Mouse (Mus musculus) adrenal gland, postnatal 14 days (tissue): Measurements from ENCODE around the gene Arl3. TPM values are rescaled to one million over a fixed set of nuclear protein-coding genes. Genes with fewer than 3 reads are reported as not detected.

Experiments
- DNase-seq: peaks from one replicate; pipeline ENCODE4 v3.0.0; 2021; ENCODE audit warnings: mixed read lengths
- total RNA-seq: library from RNA; stranded (reverse); gene quantifications from 2 replicates; pipeline ENCODE4 v1.2.3, GENCODE M21; 2021

Gene Arl3
- total RNA-seq, 1 experiment from 2014 or later: 60.7 TPM

DNA sequence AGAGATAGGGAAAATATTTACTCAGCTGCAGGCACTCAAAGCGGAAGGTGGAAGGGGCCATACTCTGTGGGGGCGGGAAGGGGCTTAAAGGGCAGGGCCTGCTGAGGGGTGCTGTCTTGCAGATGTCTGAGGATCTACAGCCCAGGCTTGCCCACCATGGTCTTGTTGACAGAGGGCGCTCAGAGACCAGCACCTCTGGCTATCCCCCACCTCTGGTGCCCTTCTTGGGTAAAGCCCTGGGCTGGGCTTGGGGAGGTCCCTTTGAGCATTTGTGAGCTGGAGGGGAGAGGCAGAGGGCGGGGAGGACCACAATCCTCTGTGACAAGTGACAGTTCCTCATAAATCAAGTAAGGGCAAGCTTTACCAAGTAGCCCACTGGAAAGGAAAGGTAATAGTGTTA, 39.9 kb downstream of the Arl3 start:
- no peak for DNase-seq

DNA sequence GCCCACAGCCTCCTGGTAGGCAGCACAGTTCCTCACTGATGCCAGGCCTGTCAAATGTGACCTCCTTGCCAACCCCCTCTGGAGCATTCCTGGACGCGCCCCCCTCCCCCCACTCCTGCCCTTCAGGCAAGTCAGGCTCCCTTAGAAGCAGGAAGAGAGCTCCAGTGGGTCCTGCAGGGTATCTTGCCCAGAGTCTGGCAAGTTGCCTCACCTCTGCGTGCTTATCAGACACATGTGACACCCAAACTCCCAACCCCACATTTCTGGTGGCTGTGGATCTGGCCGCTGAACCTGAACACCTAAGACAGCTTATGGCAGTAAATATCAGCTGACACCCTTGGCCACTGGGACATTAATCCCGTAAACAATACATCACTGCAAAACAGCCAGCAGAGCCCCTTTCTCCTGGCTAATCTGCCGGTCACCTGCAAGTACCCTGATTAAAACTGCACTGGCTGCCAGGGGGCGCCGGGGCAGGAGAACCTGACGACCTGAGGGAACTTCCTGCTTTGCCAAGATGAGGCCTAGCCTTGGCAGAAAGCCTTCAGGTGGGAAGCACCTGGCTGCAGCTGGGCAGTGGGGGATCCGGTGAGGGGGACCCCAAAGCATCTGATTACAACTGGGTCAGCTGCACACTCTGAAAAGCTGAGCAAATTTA, 40.8 kb downstream of the Arl3 start:
- peak; percentile 64 for DNase-seq

DNA sequence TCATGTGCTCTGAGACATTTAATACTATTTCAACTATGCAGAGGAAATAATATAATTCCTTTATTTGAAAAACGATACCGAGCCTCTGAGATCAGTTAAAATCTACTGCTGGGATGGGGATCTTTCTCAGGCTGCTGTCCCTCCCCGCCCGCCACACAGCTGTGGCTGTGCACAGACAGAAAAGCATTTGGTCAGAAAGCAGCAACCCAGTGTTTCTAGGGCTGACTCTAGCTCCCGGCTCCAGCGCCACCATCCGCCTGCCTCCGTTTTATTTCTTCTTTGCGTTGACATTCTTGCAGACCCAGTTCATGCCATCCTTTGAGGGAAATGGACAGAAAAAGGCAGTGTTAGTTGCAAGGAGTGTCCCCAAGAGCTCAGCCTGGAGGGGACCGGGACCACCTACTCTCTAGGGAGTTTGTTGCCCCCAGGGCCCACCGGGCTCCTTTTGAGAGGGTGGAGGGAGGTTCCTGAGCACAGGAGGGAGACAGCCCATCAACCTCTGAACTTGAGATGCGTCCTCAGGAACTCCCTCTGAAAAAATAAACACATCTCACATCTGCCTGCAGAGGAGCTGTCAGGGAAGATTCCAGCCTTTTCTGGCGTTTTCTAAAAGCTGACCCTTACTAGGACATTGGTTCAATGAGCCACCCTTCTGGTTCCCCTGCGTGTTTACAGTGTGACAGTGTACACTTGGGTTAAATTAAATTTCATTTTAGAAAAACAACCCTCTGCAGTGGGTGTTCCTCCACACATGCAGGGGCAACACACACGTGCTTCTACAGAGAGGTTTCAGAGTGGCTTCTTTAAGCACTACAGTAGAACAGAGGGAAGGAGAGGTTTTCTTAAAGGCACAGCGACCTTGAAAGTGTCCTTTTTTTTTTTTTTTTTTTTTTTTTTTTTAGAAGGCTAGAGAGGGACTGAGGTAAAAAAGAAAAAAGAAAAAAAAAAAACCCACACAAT, 41.6 kb downstream of the Arl3 start:
- DNase-seq: no peak

DNA sequence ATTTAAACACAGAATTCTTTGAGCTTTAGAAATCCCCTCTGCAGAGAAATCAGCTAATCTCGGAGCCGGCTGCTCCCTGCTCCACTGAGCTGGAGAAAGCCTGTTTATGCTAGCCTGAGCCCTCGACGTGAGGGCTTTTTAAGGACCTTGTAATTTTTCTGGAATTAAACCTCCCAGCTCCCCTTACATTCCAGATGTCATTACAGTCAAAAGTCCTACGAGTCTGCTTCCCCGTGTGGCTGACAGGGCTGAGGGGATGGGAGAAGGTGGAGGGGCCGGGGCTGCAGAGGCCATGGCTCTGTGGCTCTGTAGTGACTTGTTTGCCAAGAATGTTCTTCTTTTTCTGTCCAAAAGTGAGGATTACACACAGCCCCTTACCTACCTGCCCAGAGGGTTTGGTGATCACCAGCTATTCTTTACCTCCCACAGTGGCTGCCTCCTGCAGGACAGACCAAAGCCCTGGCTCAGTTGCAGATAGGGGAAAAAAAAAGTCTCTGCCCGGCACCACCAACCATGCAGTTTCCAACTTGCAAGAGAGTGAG, 42.5 kb downstream of the Arl3 start:
- no peak for DNase-seq

DNA sequence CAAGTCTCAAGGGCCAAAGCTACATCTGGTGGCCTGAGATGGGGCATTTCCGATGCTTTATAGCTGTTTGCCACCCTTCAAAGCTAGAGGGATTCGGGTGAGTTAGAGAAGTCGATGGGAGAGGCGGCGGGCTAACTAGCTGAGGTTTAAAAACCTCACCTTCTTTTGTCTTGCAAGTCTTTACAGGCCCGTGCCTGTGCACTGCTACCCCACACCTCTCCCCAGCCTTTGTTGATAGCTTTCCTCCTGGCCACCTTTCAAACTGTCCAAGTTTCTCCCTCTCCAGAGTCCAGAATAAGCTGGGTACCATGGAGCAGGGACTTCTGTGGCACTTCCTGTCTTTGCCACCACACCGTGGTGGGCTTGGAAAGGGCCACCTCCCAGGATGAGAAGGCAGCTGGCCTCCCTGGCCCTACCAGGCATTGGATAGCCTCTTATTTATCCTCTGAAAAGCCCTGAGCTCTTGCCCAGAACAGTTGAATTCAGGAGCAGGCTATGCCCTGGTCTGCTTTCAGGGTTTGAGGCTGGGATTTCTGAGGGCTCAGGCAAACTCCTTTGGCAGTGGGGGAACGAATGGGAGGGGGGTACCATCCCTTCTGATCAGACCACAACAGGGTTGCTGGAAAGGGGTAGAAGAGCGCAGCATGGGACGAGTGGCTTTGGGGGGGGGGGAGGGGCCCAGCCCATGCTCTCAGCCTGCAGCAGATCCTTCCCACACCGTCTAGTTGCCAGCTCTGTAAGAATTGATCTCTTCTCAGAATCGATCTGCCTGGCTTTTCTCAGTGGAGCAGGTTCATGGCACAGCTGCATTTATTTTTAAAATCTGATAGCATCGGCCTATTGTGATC, 43.2 kb downstream of the Arl3 start:
- DNase-seq: no peak

DNA sequence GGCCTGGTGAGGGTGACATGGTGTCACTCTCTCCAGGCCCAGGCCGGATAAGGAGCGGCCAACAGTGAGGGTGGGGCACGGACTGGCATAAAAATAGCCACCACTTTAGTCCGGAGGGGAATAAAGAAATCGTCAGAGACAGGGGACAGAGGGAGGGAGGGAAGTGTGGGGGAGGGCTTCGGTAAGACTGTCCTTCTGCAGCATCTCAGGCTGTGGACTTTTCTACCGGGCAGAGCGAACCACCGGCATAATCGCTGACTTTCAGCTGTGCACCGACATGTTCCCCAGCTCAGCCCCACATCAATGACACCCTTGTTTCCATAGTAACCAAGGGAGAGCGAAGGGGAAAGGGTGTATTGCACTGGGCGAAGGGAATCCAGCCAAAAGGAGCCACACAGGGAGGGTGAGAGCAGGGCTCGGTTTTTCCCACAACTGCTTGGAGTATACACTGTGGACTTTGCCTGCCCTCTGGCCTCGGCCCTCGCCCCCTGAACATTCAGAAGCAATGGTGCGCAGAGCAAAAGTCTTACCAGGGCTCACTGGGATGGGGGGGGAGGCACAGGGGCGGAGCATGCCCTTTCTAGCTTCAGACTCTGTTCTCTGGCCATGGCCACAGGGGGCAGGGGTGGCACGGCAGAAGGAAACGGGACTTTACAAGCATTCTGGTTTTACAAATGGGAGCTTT, 44.3 kb downstream of the Arl3 start:
- DNase-seq: peak; percentile 89

DNA sequence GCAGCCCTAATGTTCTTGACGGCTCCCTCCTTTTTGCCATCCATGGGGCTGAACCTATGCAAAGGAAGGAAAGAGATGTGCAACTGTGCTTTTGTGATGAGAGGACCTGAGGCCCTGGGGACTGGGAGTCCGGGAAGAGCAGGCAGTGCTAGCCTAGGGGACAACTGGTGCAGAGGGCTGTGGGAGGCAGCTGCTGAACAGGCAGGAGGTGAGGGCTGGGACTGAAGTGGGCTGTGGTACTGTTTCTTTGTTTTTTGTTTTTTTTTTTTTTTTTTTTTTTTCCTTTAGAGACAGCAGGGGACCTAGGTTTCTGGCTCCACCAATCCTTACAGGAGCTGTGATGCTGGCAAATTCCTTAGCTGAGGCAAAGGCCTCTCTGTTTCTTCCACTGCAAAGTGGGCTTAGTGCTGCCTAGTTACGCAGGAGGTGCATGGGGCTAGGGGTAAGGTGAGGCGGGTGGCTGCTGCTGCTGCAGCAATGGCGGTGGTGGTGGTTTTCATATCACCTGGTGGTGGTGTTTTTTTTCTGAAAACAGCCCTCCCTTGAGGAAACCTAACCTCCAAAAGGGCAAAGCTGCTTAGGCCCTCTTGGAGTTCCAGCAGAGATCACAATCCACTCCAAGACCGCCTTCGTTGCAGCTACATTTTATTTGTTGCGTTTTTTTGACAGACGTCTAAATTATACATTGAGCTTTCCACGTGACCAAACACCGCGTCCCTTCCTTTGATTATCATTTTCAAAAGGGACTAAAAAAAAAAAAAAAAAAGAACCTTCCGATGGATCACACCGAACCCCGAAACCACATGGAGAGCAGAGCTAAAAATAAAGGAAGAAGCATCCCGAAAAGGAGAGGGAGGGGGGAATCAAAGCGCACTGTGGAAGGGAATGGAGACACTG, 45.1 kb downstream of the Arl3 start:
- DNase-seq: no peak

DNA sequence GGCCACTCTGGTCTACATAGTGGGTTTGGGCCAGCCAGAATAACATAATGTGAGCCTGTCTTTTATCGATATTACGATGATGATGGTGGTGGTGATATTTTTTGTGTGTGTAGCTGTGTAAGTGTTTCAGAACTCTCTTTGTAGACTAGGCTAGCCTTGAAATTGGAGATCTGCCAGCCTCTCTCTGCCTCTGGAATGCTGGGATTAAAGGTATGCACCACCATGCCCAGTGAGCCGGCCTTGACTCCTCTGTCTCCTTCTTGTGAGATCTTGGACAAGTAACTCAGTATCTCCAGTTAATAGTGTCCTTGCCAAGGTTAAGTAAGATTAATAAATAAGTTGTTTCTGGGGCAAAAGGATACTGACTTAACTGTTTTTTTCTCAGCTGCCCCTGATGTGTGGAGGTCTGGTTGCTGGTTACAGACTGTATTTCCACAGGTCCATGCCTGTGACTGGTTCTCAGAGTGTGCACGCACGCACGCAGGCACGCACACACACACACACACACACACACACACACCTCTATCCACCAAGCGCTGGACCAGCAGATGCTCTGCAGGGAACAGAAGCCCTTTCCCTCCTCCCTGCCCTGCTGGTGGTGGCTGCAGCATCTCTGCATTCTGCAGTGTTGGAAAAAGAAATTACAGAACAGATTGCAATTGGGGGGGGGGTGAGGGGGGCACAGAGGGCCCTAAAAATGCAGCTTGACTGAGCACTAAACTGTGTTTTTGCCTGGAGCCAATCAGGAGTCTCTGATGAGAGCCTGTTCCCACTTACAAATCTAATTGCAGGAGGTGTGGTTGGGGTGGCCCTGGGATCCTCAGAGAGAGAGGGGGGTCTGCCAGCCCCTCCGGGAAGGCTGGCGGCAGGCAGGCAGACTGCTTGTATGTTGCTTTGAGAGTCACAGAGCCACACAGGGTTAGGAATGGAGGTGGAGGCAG, 47.0 kb downstream of the Arl3 start:
- DNase-seq: no peak

DNA sequence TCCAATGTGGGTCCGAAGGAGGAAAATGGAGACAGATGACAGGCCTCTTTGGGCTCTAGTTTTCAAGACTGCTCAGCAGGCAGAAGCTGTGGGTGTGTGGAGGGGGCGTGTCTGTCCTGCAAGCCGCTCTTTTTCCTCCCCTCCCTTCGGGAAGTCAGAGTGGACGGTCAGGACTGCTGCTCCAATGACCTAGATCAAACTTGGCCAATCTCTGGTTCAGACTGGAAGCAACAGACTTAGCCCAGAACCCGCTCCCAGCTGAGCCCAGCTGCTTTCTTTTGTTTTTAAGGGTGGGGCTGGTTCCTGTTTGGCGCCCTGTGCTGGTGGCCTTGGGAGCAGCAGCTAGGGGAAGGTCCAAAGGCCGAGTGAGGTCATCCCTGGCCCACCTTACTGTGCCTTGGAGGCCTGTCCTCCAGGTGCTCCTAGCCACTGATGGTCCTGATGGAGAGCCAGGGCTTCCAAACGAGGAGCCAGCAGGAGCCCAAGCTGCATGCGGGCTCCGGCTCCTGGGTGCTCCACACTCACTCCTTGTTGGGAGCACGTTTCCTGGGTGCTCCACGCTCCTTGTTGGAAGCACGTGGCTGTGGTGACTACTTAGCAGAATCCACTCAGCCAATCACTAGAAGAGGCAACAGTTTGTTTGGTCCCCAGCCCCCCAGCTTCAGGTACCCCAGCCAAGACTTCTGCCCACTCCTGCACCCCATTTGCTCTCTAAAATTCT, 48.2 kb downstream of the Arl3 start:
- DNase-seq: peak; percentile 73

DNA sequence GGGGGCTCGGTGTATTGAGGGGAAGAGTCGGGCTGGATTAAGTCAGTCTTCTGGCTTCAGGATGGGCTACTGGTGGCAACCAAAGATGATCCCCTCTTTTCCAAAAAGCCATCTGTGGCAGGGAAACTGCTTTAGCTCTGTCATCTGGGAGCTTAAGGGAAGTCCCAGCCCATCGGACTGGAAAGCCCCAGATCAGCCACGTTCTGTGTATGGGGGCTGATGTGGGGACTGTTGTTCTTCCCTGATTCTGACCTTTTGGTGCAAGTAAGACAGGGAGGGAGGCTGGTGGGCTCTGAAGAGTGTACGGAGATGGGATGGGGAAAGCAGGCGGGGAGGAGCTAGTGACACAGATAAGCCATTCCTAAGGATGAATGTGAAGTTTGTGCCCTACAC, 48.9 kb downstream of the Arl3 start:
- DNase-seq: no peak

DNA sequence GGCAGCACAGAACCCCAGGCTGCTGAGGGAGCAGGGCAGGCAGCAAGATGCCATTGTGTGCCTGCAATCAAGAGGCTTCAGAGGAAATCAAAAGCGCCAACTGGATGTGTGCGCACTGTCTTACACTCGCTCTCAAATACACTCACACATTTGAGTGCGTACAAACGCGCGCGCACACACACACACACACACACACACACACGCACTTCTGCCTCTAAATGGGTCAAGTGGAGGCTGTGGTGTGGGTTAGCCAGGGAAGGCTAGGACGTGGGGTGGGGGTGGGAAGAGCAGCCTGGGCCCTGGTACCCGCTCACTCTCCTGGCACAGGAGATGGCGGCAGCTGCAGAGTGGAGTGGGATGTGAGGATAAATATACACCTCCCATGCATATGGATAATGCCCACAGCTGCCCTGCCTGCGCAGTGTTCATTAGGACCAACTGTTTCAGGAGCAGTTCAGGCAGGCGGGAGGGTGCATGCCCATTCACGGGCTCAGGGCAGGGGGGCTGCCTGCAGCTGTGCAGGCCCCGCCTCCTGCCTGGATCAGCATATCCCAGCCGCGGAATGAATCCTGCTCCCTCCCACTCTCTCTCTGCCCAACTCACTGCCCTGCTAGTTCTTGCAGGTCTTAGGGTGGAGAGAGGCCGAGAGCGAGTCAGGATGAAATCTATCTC, 49.4 kb downstream of the Arl3 start:
- peak; percentile 85 for DNase-seq

DNA sequence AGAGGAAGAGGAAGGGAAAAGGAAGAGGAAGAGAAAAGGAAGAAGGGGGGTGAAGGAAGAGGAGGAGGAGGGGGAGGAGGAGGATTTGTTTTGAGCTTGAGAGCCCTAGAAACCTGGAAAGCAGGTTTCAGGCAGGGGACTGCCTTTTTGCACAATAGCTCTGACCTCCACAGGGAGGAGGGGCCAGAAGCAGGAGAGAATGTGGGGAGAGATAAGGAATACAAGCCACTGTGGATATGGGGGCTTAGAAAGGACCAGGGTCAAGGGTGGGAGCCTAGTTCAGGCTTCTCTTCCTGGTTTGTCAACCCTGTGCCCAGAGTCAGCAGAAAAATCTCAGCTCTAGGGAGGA, 49.9 kb downstream of the Arl3 start:
- DNase-seq: peak; percentile 22

DNA sequence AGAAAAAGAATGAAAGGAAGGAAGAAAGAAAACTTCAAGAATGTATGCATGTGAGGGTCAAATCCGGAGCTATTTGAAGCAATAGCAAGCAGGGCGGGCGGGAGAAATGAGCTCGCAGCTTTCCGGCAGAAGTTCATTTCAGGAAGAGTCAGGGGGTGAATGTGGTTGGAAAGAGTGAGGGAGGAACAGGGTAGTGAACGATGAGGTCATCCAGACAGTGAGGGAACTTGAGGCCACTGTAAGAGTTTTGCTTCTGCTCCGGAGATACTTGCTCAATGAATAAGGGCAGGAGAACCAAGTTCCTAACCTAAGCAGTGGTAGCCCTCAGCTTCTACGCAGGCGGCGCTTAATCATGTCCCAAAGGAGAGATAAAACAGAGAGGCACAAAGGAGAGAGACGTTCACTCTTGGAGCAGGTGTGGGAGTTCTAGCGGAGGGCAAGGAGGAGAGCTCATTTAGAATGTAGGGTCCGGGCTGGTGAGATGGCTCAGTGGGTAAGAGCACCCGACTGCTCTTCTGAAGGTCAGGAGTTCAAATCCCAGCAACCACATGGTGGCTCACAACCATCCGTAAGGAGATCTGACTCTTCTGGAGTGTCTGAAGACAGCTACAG, 50.5 kb downstream of the Arl3 start:
- DNase-seq: no peak

DNA sequence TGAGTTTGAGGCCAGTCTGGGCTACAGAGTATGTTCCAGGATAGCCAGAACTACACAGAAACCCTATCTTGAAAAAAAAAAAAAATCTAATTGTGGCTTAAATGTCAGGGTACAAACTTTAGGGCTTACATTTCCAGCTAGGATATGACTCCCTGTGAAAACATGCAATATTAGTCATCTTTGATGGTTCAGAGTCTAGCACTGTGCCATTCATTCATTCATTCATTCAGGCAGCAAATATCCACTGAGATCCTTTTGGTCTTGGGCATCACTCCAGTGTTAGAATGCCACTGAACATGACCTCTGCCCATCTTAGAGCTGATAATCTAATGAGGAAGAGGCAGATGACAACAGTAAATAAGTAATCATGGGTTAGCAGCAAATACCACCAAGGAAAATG, 51.3 kb downstream of the Arl3 start:
- no peak for DNase-seq

DNA sequence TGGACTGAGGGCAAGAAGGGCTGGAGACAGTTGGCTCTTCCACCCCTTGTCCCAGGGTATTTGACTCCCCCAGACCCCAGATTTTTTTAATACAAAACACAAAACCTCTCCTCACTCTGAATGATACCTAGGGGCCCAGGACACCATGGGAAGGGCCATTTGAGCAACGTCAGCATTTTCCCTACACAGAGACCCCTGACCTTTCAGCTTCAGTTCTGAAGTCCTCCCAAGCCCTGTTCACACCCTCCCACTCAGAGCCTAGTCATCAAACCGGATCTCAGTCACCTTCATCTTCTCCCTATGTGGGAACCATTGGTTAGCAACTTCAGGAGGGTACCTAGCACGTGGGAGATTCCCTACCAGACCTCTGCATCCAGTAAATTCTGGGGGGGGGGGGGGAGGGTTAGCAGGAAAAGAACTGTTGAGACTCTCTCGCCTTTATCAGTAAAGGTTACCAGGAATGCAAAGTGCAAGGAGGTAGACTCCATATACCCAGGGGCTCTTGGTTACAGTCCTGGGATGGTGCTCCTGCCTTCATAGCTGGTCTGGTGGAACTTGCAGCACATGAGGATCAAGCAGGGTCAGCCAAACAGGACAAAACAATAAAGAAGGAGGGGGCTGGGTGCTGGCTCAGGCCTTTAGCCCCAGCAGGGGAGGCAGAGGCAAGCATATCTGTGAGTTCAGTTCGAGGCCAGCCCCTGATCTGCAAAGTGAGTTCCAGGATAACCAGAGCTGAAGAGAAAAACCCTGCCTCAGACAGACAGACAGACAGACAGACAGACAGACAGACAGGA, 54.0 kb downstream of the Arl3 start:
- peak; percentile 12 for DNase-seq

DNA sequence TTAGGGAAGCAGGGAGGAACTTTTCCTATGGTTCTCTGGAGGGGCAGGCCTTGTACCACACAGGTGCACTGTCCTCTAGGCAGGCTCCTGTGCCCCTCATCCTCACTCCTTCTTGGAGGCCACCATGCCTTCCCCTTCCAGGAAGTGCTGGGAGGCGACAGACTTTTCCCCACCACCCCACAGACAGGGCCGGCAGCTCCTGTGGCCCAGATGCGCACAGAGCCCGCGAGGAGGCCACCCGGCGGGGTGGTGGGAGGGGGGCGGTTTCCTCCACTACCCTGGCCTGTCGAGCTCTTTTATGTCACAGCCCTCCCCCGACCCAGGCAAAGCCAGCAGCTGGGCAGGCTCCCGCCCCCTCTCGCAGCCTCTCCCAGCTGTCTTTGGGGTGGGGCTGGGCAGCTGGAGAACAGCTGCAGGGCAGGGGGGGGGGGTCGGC, 54.6 kb downstream of the Arl3 start:
- DNase-seq: peak; percentile 65
